Mouse (Mus musculus) liver, embryonic 16.5 days (tissue): ENCODE results near the gene Strn. TPM values are rescaled to one million over a fixed set of nuclear protein-coding genes. Genes with fewer than 3 reads are reported as not detected.

Source experiments
- ATAC-seq: fragments of 200-750 bp; cut with Nextera tagmentation; 2 replicates; pipeline ENCODE4 v1.8.0; 2017; ENCODE audit warnings: low read depth, mild to moderate bottlenecking, moderate number of reproducible peaks, moderate library complexity
- H3K27ac ChIP-seq: fragments of 300-500 bp; sonication (generic); 2 replicates; pipeline ENCODE4 v1.5.1; 2014; ENCODE audit warnings: mild to moderate bottlenecking, low read length
- H3K27me3 ChIP-seq: fragments of 300-500 bp; sonication (generic); 2 replicates; pipeline ENCODE4 v1.6.1; 2014; ENCODE audit warnings: low read depth, low read length, mixed read lengths; ENCODE audit not compliant: control insufficient read depth, insufficient read depth
- H3K36me3 ChIP-seq: fragments of 300-500 bp; sonication (generic); 2 replicates; pipeline ENCODE4 v1.6.1; 2014; ENCODE audit warnings: mild to moderate bottlenecking; ENCODE audit not compliant: control insufficient read depth, insufficient read depth
- H3K4me1 ChIP-seq: fragments of 300-500 bp; sonication (generic); 2 replicates; pipeline ENCODE4 v1.6.1; 2014; ENCODE audit warnings: low read depth, low read length, mixed read lengths; ENCODE audit not compliant: control insufficient read depth
- H3K4me2 ChIP-seq: fragments of 300-500 bp; sonication (generic); 2 replicates; pipeline ENCODE4 v1.6.1; 2014; ENCODE audit warnings: low read depth, low read length, mixed read lengths
- H3K4me3 ChIP-seq: fragments of 300-500 bp; sonication (generic); 2 replicates; pipeline ENCODE4 v1.5.1; 2014; ENCODE audit warnings: low read depth, mild to moderate bottlenecking, low read length
- H3K9ac ChIP-seq: fragments of 300-500 bp; sonication (generic); 2 replicates; pipeline ENCODE4 v1.6.1; 2014; ENCODE audit warnings: low read depth, low read length
- H3K9me3 ChIP-seq: fragments of 300-500 bp; sonication (generic); replicated peaks from 2 replicates; pipeline ENCODE4 v1.6.1; 2016; ENCODE audit warnings: low read length; ENCODE audit not compliant: control insufficient read depth
- WGBS: fragments of 180-500 bp; shearing (Covaris S2); extraction: QIAGEN DNeasy Blood & Tissue Kit; methylation state at CpG from one replicate; pipeline ENCODE4 v1.1.7; 2014; ENCODE audit not compliant: insufficient replicate concordance; 5-methylcytosine and 5-hydroxymethylcytosine counted together
- polyA plus RNA-seq: library from polyadenylated mRNA; unstranded; fragments of >200 nt; fragmentation: Nextera tagmentation; extraction: Ambion mirVana; gene quantifications from 2 replicates; pipeline ENCODE4 v1.2.1, GENCODE M21; 2015

The Strn gene
- 2.6 and 2.8 TPM in 2 replicates for polyA plus RNA-seq

DNA sequence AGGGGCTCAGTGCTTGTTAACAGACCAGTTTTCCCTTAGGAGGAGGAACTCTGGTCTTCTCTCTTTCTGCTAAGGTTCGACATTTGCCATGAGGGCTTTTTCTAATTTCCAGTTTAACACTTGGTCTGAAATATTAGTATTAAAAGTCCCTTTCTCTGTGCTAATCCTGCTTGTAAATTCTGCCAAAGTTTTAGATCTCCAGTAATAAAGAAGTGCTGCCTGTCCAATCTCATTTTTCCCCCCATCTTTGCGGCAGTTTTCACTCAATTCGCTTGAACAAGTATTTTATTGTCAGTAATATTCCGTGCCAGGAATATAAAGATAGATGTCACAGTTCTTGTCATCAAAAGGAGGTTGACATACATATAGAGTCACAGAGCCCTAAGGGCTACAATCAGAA lies at the start of gene Strn:
Gene Strn (minus strand): TSS at position 101 of the 400 bp plus-strand sequence.
- WGBS = 36% methylated on average over 4 of the region's 4 CpGs
- H3K9ac ChIP-seq = peak within 1 kb of the TSS; percentile 98
- H3K9me3 ChIP-seq = no peaks in the 10 kb centered on the region

GRCm38 (mm10) chr17:78778765-78779164 lies 41.8 kb upstream of the Strn start:
- no peak overlapping the region for H3K27ac ChIP-seq
- H3K4me1 ChIP-seq = no peaks in the 10 kb centered on the region
- H3K4me3 ChIP-seq = no peak overlapping the region
- H3K4me2 ChIP-seq = no peak overlapping the region
- 70% methylated on average over 1 of the region's 1 CpGs for WGBS
- no peak for ATAC-seq
- H3K27me3 ChIP-seq = no peaks in the 10 kb centered on the region
- H3K9ac ChIP-seq = no peak overlapping the region
- H3K9me3 ChIP-seq = no peaks in the 10 kb centered on the region
- no peaks in the 10 kb centered on the region for H3K36me3 ChIP-seq

More for the DNA sequence above, at the start of gene Strn:
- peak within 1 kb of the TSS; percentile 96 for H3K27ac ChIP-seq
- peak within 1 kb of the TSS; percentile 96 for H3K4me3 ChIP-seq
- peak within 1 kb of the TSS; percentile 89 for H3K4me2 ChIP-seq
- no peaks in the 10 kb centered on the region for H3K27me3 ChIP-seq
- ATAC-seq = no peak
- no peaks in the 10 kb centered on the region for H3K36me3 ChIP-seq
- peaks cover 18% of the 10 kb centered on the region for H3K4me1 ChIP-seq

DNA sequence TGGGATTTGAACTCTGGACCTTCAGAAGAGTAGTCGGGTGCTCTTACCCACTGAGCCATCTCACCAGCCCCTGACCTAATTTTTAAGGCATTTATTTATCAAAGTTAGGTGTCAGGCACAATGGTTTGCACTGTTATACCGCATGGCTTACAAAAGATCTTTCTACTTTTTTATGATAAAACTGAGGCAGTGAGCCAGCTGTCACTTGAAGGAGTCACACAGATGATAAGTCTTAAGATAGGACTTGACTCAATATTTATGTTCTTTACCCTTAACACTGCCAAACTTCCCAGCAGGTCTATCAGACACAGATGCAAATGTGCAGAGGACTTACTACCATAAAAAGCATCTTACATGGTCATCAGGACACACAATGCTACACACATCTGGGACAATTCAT lies 35.3 kb upstream of the Strn start:
- H3K27me3 ChIP-seq = no peaks in the 10 kb centered on the region
- no peak overlapping the region for H3K4me2 ChIP-seq
- no peak overlapping the region for H3K9ac ChIP-seq
- no peak overlapping the region for H3K27ac ChIP-seq
- no peaks in the 10 kb centered on the region; the same call in 1 of the 2 replicates for H3K36me3 ChIP-seq
- H3K4me1 ChIP-seq = no peaks in the 10 kb centered on the region
- no peak overlapping the region for H3K4me3 ChIP-seq
- no peaks in the 10 kb centered on the region for H3K9me3 ChIP-seq
- 63% methylated on average over 2 of the region's 2 CpGs for WGBS
- no peak for ATAC-seq

- Histone ChIP-seq H3K4me2 (no peak overlapping the region), H3K27me3 (no peaks in the 10 kb centered on the region), H3K4me1 (no peaks in the 10 kb centered on the region), H3K36me3 (no peaks in the 10 kb centered on the region; the same call in 1 of the 2 replicates), H3K9me3 (no peaks in the 10 kb centered on the region), H3K4me3 (no peak overlapping the region), H3K9ac (no peak overlapping the region), H3K27ac (no peak overlapping the region)
- no peak for ATAC-seq
- 69% methylated on average over 7 of the region's 7 CpGs for WGBS
These were observed 33.9 kb upstream of the Strn start for GRCm38 (mm10) chr17:78770932-78771331.

DNA sequence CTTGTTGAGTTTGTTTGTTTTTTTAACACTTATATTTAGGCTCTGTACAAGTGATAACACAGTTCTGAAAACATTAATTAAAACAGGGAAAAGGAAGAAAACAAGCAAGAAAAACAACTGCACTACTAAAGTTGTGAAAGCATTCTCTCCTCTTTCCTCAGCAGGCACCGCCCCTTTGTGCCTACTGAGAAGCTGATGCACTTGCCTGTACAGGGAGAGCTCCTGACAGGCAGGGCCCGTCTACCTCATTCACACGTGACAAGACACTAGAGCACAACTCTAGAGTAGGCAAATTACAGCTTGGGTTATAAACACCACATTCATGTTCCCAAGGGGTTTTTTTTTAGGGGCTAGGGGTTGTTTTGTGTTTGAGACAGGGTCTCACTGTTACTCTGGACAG lies 32.3 kb upstream of the Strn start:
- H3K4me3 ChIP-seq = no peak overlapping the region
- no peaks in the 10 kb centered on the region for H3K9me3 ChIP-seq
- H3K27ac ChIP-seq = no peak overlapping the region
- H3K9ac ChIP-seq = no peak overlapping the region
- H3K27me3 ChIP-seq = no peaks in the 10 kb centered on the region
- ATAC-seq = no peak
- H3K4me2 ChIP-seq = no peak overlapping the region
- WGBS = 73% methylated on average over 3 of the region's 3 CpGs
- no peaks in the 10 kb centered on the region for H3K4me1 ChIP-seq
- H3K36me3 ChIP-seq = peaks cover 3% of the 10 kb centered on the region; the same call in 1 of the 2 replicates

DNA sequence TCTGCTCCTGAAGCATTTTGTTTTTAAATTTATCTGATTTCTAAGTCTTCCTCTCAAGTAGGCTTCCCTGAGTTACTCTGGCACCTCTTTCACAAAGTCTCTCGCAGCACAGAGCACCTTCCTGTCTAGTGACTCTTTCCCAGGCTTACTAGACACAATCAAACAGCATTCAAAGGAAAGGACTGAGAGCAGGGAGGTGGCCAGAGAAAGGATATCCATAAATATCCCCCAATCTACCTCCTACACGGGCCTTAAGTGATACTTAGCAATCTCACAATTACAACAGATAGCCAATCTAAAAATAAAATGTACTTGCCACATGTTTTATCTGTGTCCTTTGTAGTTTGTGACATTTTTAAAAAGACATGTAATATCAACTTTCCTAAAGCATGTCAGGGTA lies 31.9 kb upstream of the Strn start:
- 53% methylated on average over 2 of the region's 2 CpGs for WGBS
- H3K4me1 ChIP-seq = no peaks in the 10 kb centered on the region
- H3K27me3 ChIP-seq = no peaks in the 10 kb centered on the region
- no peak overlapping the region for H3K4me3 ChIP-seq
- H3K36me3 ChIP-seq = peaks cover 6% of the 10 kb centered on the region; the same call in 1 of the 2 replicates
- ATAC-seq = no peak
- no peaks in the 10 kb centered on the region for H3K9me3 ChIP-seq
- H3K27ac ChIP-seq = no peak overlapping the region
- no peak overlapping the region for H3K9ac ChIP-seq
- H3K4me2 ChIP-seq = no peak overlapping the region

DNA sequence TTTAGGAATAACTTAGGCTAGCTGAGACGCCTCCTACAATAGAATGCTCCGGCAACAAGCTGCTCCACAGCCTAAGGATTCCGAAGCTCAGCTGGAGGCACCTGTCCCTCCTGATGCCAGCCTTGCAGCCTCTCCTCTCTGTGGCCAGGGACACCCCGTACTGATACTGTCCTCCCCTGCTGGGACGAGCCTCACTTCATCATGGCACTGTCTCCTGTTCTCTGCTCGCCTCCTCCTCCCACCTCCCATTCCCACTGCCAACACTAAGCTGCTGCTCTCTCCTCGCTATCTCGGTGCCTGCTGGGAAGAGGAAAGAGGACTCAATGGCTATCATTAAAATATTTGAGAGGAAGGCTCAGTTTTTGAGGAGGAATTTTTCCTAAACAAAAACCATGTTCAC lies 30.6 kb upstream of the Strn start:
- no peak overlapping the region for H3K27ac ChIP-seq
- no peaks in the 10 kb centered on the region for H3K9me3 ChIP-seq
- peaks cover 7% of the 10 kb centered on the region; the same call in 1 of the 2 replicates for H3K36me3 ChIP-seq
- H3K9ac ChIP-seq = no peak overlapping the region
- WGBS = 78% methylated on average over 8 of the region's 8 CpGs
- no peaks in the 10 kb centered on the region for H3K27me3 ChIP-seq
- no peak overlapping the region for H3K4me2 ChIP-seq
- ATAC-seq = no peak
- no peak overlapping the region for H3K4me3 ChIP-seq
- no peaks in the 10 kb centered on the region for H3K4me1 ChIP-seq

DNA sequence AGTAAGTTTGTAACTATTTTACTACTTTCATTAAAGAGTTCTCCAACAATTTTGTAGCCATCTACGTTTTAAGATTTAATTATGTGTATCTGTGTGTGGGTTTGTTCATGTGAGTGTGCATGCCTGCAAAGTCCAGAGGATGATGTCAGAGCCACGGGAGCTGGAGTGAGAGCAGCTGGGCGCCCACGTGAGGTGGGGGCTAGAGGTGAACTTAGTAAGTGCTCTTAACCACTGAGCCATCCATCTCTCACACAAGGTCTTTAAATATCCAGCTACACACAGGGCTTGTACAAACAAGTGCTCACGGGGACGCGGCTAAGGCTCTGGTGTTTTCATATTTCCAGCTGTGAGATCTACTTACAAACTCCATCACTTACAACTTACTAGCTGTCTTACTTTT lies 29.1 kb upstream of the Strn start:
- H3K9me3 ChIP-seq = no peaks in the 10 kb centered on the region
- no peak overlapping the region for H3K9ac ChIP-seq
- WGBS = 76% methylated on average over 7 of the region's 7 CpGs
- no peak for ATAC-seq
- H3K4me3 ChIP-seq = no peak overlapping the region
- H3K27me3 ChIP-seq = no peaks in the 10 kb centered on the region
- H3K27ac ChIP-seq = no peak overlapping the region
- peaks cover 7% of the 10 kb centered on the region; the same call in 1 of the 2 replicates for H3K36me3 ChIP-seq
- H3K4me1 ChIP-seq = no peaks in the 10 kb centered on the region
- no peak overlapping the region for H3K4me2 ChIP-seq

DNA sequence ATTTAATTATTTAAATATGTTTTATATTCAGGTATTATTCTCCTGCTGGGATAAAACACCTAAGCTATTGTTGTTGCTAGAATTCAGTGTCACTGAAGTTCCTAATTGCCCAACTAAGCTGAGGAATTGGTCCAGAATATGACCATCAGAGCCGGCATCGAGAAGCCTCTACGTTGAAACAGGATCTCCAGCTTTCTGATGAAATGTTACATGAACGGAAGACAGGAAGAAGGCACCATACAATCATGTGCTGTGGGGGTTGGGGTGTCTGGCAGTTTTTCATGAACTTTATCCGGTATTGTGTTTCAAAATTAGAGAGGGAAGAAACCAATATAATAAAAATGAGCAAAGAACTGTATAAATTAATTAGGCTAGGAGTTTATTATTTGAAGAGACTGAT lies 26.3 kb upstream of the Strn start:
- no peaks in the 10 kb centered on the region for H3K4me1 ChIP-seq
- peaks cover 7% of the 10 kb centered on the region; the same call in 1 of the 2 replicates for H3K36me3 ChIP-seq
- H3K27ac ChIP-seq = no peak overlapping the region
- H3K9ac ChIP-seq = no peak overlapping the region
- no peak for ATAC-seq
- H3K4me3 ChIP-seq = no peak overlapping the region
- H3K27me3 ChIP-seq = no peaks in the 10 kb centered on the region
- H3K4me2 ChIP-seq = no peak overlapping the region
- 83% methylated on average over 5 of the region's 5 CpGs for WGBS
- no peaks in the 10 kb centered on the region for H3K9me3 ChIP-seq
